Mouse (Mus musculus) liver, adult 10 weeks (tissue): ENCODE data around the gene Rps21. TPM values are rescaled to one million over a fixed set of nuclear protein-coding genes. Genes with fewer than 3 reads are reported as not detected.

Experiments
- polyA plus RNA-seq: library from polyadenylated mRNA; stranded (reverse); fragments of 350-450 nt; fragmentation: Illumina TruSeq; extraction: RNeasy Lipid Tissue Mini Kit (QIAGEN cat#74804); gene quantifications from one replicate; pipeline ENCODE4 v1.2.3, GENCODE M21; 2014; ENCODE audit warnings: low read depth, low replicate concordance

The Rps21 gene
- polyA plus RNA-seq, result 101 TPM

DNA sequence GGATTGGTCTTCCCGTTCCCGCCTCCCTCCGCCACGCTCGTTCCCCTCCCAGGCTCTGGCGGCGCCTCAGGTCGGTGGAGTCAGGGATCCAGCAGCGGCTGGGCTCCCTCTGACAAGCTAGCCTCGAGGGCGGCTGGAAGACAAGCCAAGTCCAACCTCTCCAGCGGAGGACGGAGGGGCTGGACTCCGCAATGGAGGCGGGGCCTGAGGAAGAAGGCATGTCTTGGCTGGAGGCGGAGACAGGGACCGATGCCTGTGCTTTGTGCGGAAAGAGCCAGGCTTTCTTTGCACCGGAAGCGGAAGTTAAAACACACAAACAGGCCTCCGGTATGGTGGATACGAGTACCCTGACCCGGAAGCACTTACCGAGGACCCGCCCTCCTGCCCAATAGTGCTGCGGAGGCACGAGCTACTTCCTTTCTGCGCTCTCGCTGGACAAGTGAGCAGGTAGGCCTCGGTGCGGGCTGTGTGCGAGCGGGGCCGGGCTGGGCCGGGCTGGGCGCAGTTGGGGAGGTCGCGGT, at the start of gene Rps21:
Gene Rps21 (plus strand): TSS at position 377 of the 521 bp plus-strand sequence.

DNA sequence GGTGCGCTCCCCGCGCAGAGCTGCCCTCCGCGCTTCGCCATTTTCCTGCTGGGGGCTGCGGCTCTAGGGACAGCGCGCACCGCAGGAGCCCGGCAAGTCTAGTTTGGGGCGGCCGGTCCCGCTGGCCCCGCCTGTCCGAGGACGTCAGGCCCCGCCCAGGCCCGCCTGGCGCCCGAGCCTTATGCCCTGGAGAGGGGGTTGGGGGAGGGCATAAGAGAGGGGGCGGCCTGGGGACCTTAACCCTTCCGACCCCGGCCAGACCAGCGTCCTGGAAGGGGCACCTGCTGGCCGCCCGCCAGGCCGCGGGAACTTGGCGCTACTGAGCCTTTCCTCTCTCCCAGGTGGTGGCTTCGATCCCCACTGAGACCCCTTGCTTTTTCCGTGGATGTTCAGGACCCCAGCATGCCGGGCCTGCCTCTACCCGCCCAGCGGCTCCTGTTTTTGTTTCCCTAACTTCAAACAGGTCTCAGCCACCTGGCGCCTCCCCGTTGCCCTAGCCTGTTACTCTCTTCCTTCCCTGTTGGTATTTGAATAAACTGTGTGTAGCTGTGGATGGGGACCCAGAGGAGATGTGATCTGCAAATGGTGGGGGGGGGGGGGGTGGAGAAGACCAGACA, 31.3 kb upstream of the Rps21 start, which contains the start of gene Lama5:
Gene Lama5 (minus strand): TSS at position 98 of the 617 bp plus-strand sequence.

GRCm38 (mm10) chr2:180273394-180274244, 16.4 kb downstream of the Rps21 start, which contains the start of gene Cables2:
Cables2 (minus strand) TSS chr2:180273496.

DNA sequence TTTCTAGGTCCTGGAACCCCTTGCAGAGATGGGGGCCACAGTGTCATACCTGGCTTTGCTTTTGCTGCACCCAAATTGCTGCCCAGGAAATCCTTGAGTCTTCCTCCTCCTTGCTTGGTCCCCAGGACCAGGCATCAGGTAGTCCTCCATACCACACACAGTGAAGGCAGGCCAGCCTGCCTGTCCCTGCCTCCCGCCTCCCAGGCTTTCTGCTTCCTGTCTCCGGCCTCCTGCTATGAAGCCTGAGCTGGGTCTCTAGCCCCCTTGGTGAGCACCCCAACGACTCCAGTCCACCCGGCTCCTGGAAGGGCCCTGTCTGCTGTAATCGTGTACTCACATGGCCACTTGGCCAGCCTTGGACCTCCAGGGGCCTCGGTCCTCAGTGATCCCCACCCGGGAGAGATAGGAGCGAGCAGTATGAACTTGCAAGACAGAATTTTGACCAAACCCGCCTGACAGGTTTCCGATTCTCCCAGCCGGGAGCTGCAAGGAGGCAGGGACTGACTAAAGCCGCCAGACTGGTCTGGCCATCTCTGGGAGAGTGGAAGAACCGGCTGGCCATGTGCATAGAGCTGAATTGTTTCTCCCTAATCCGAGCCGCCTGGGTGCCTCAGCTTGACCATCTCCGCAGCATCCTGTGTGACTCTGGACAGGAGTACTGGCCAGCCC, 32.4 kb downstream of the Rps21 start, which contains the start of gene Rbbp8nl:
Gene Rbbp8nl (minus strand): TSS at position 440 of the 669 bp plus-strand sequence.

Other genes starting within 250 kb of the Rps21 start
- gene Lsm14b, start 232.4 kb upstream of the Rps21 start, polyA plus RNA-seq, result 19.6 TPM
- gene Psma7, start 214.9 kb upstream of the Rps21 start, polyA plus RNA-seq, result 59.1 TPM
- gene Ss18l1, start 214.9 kb upstream of the Rps21 start, polyA plus RNA-seq, result 4.0 TPM
- gene Mtg2, start 186.8 kb upstream of the Rps21 start, polyA plus RNA-seq, result 1.9 TPM
- not detected for gene Hrh3, start 152.9 kb upstream of the Rps21 start, polyA plus RNA-seq
- 25.0 TPM for gene Osbpl2, start 138.1 kb upstream of the Rps21 start, polyA plus RNA-seq
- 20.7 TPM for gene Adrm1, start 85.9 kb upstream of the Rps21 start, polyA plus RNA-seq
- 0.26 TPM for gene Lama5, start 31.5 kb upstream of the Rps21 start, polyA plus RNA-seq
- gene Cables2, start 16.1 kb downstream of the Rps21 start, polyA plus RNA-seq, result 11.5 TPM
- not detected for gene Rbbp8nl, start 32.5 kb downstream of the Rps21 start, polyA plus RNA-seq
- not detected for gene Gata5, start 77.3 kb downstream of the Rps21 start, polyA plus RNA-seq
- not detected for gene Slco4a1, start 198.9 kb downstream of the Rps21 start, polyA plus RNA-seq
- gene Ntsr1, start 242.6 kb downstream of the Rps21 start, polyA plus RNA-seq, result not detected